ENCODE assay signal across 25 mouse cellular contexts in genomic region chr12:100476351-100476750, GRCm38 (mm10). TPM values are rescaled to one million over a fixed set of nuclear protein-coding genes. Genes with fewer than 3 reads are reported as not detected.
DNase-seq lines count a peak whose midpoint lies in the region; ATAC-seq and TF ChIP-seq lines count a peak whose summit lies in the region.
"Had no signal": no experiment of that assay in that cellular context is flagged by ENCODE, and none has a peak within 500 bp of the region (broad histone marks: within the 10 kb centered on the region; RNA-seq: fewer than 3 reads in every experiment).

No protein-coding gene starts in this region.

- ATAC-seq in heart, postnatal 0 days (ENCODE audit: insufficient read depth, low read depth) = no peak
- ATAC-seq: forebrain, embryonic 15.5 days; hindbrain, embryonic 16.5 days; intestine, embryonic 15.5 days; Patski had no signal

- H3K4me1 ChIP-seq in heart, postnatal 0 days (ENCODE audit: control insufficient read depth, insufficient read depth) = peaks cover 10% of the 10 kb centered on the region
- H3K4me1 ChIP-seq in kidney, adult 2 months (ENCODE audit: control insufficient read depth, insufficient read depth, low read length) = peaks cover 7% of the 10 kb centered on the region; the same call in 1 of the 2 replicates
- H3K4me1 ChIP-seq: embryonic facial prominence, embryonic 12.5 days; embryonic facial prominence, embryonic 15.5 days; forebrain, embryonic 12.5 days; forebrain, embryonic 15.5 days; hindbrain, embryonic 10.5 days had no signal

- intact Hi-C loops in gastrocnemius, adult 2 months (cut with DNase I) = loop anchor here (5.0 kb wide), 1 partner anchor 289 kb away; no protein-coding TSS in a partner anchor
- intact Hi-C loops in gastrocnemius, postnatal 36 days (cut with DNase I) = no loop called here
- intact Hi-C loops in left cerebral cortex, adult 2 months (cut with DNase I) = loop anchor here (5.0 kb wide), 1 partner anchor 49 kb away; no protein-coding TSS in a partner anchor
- intact Hi-C loops in left cerebral cortex, postnatal 10 days (cut with DNase I) = no loop called here

- TF ChIP-seq EP300 in heart, postnatal 0 days (IDR thresholded peaks at IDR 0.05; ENCODE audit: low read depth) = no peak

- H3K27me3 ChIP-seq in heart, postnatal 0 days (ENCODE audit: control insufficient read depth, insufficient read depth, low read length) = no peaks in the 10 kb centered on the region
- no peaks in the 10 kb centered on the region for H3K27me3 ChIP-seq in kidney, adult 2 months (replicated peaks; ENCODE audit: control insufficient read depth, insufficient read depth, low read length)
- H3K27me3 ChIP-seq: embryonic facial prominence, embryonic 12.5 days; embryonic facial prominence, embryonic 15.5 days; forebrain, embryonic 12.5 days; forebrain, embryonic 15.5 days; heart, embryonic 12.5 days; hindbrain, embryonic 13.5 days; intestine, embryonic 15.5 days; Patski had no signal

- H3K9me3 ChIP-seq in heart, postnatal 0 days (replicated peaks; ENCODE audit: control insufficient read depth, low read length) = no peaks in the 10 kb centered on the region
- H3K9me3 ChIP-seq: embryonic facial prominence, embryonic 12.5 days; embryonic facial prominence, embryonic 15.5 days; forebrain, embryonic 12.5 days; forebrain, embryonic 15.5 days; heart, embryonic 12.5 days; hindbrain, embryonic 10.5 days; hindbrain, embryonic 13.5 days; intestine, embryonic 15.5 days had no signal

- peak overlapping the region; percentile 94 for H3K27ac ChIP-seq in gastrocnemius, adult 2 months
- peak overlapping the region; percentile 81; the same call in 1 of the 2 replicates for H3K27ac ChIP-seq in heart, postnatal 0 days (ENCODE audit: low read depth)
- H3K27ac ChIP-seq in left cerebral cortex, adult 2 months = peak overlapping the region; percentile 84
- H3K27ac ChIP-seq in kidney, adult 2 months (ENCODE audit: insufficient read depth, low read depth, low read length) = no peak overlapping the region
- H3K27ac ChIP-seq: embryonic facial prominence, embryonic 12.5 days; forebrain, embryonic 12.5 days; forebrain, embryonic 15.5 days; hindbrain, embryonic 10.5 days; hindbrain, embryonic 13.5 days had no signal

- TF ChIP-seq POLR2A in kidney, adult 2 months (IDR thresholded peaks at IDR 0.05; ENCODE audit: low read depth, low read length) = no peak

- no peak overlapping the region for H3K4me2 ChIP-seq in heart, postnatal 0 days (ENCODE audit: low read depth, low read length)
- H3K4me2 ChIP-seq: embryonic facial prominence, embryonic 12.5 days; embryonic facial prominence, embryonic 15.5 days; forebrain, embryonic 12.5 days; forebrain, embryonic 15.5 days; heart, embryonic 12.5 days; hindbrain, embryonic 13.5 days; intestine, embryonic 15.5 days had no signal

- DNase-seq in gastrocnemius, adult 2 months = no peak
- DNase-seq in gastrocnemius, postnatal 36 days = no peak
- no peak for DNase-seq in heart, postnatal 0 days (ENCODE audit: low spot score)
- DNase-seq in heart, adult 18-20 months = no peak
- no peak for DNase-seq in left cerebral cortex, adult 2 months (ENCODE audit: extremely low spot score in 1 of 2, low spot score in 2 of 2)
- no peak for DNase-seq in left cerebral cortex, postnatal 10 days (ENCODE audit: extremely low spot score in 1 of 2, low spot score in 2 of 2)
- DNase-seq in NIH3T3 (ENCODE audit: low read depth) = peak; percentile 15
- DNase-seq in kidney, adult 2 months = no peak
- DNase-seq: adrenal gland, postnatal 10 days; adrenal gland, postnatal 36 days; cerebellum, adult 18-20 months; cerebellum, adult 9-10 months; cerebellum, postnatal 14 days; gastrocnemius, postnatal 10 days; heart, postnatal 36 days had no signal

- H3K4me3 ChIP-seq in gastrocnemius, adult 2 months = no peak overlapping the region
- H3K4me3 ChIP-seq in heart, postnatal 0 days (ENCODE audit: low read depth, low read length) = no peak overlapping the region
- no peak overlapping the region for H3K4me3 ChIP-seq in left cerebral cortex, adult 2 months
- no peak overlapping the region for H3K4me3 ChIP-seq in kidney, adult 2 months (ENCODE audit: insufficient read depth, low read depth, low read length)
- H3K4me3 ChIP-seq: embryonic facial prominence, embryonic 12.5 days; embryonic facial prominence, embryonic 15.5 days; forebrain, embryonic 12.5 days; forebrain, embryonic 15.5 days; heart, embryonic 12.5 days; hindbrain, embryonic 10.5 days; hindbrain, embryonic 13.5 days; intestine, embryonic 15.5 days had no signal

- TF ChIP-seq CTCF in gastrocnemius, adult 2 months (IDR thresholded peaks at IDR 0.05) = no peak
- no peak for TF ChIP-seq CTCF in heart, postnatal 0 days (IDR thresholded peaks at IDR 0.05; ENCODE audit: low read depth)
- no peak for TF ChIP-seq CTCF in left cerebral cortex, adult 2 months (IDR thresholded peaks at IDR 0.05)
- TF ChIP-seq CTCF in kidney, adult 2 months (conservative IDR thresholded peaks at IDR 0.05; ENCODE audit: insufficient read depth, insufficient read length, low read depth, low read length) = no peak

- peaks cover 12% of the 10 kb centered on the region for H3K36me3 ChIP-seq in heart, postnatal 0 days (replicated peaks; ENCODE audit: control insufficient read depth, insufficient read depth, low read length)
- no peaks in the 10 kb centered on the region; the same call in 1 of the 2 replicates for H3K36me3 ChIP-seq in kidney, adult 2 months (ENCODE audit: control insufficient read depth, insufficient read depth, low read length)
- H3K36me3 ChIP-seq: intestine, embryonic 15.5 days had no signal

- H3K9ac ChIP-seq in heart, postnatal 0 days (replicated peaks; ENCODE audit: low read depth, low read length) = no peak overlapping the region
- H3K9ac ChIP-seq: embryonic facial prominence, embryonic 12.5 days; embryonic facial prominence, embryonic 15.5 days; forebrain, embryonic 12.5 days; forebrain, embryonic 15.5 days; heart, embryonic 12.5 days; hindbrain, embryonic 13.5 days; intestine, embryonic 15.5 days had no signal

RNA-seq across cellular contexts. Expression of gene Ttc7b, which starts 44.3 kb away (rescaled TPM):
- total RNA-seq in gastrocnemius, adult 2 months (2021) = 100 to 1,000 TPM; 147 to 160 TPM
- total RNA-seq in gastrocnemius, postnatal 36 days (2021) = 100 to 1,000 TPM; 138 to 139 TPM
- total RNA-seq in heart, postnatal 0 days (2014; rRNA removed; ENCODE audit: low replicate concordance) = 29.4 and 37.8 TPM in 2 replicates
- 5.9 and 6.7 TPM in 2 replicates for polyA plus RNA-seq in heart, postnatal 0 days (2015; fragmentation: Nextera tagmentation; extraction: Ambion mirVana)
- 10 to 100 TPM; 74.6 to 79.1 TPM for total RNA-seq in heart, adult 18-20 months (2021)
- total RNA-seq in left cerebral cortex, adult 2 months (2021) = 100 to 1,000 TPM; 242 to 253 TPM
- total RNA-seq in left cerebral cortex, postnatal 10 days (2021) = 100 to 1,000 TPM; 137 to 138 TPM
- 42.1 and 55.5 TPM in 2 replicates for polyA plus RNA-seq in kidney, adult 2 months (2012; rRNA removed)

Comparison
In these comparisons a context has a peak if more than half of its experiments do, and no peak if none do; other contexts are left out.
1. intact Hi-C loops: an anchor here in gastrocnemius, adult 2 months (5.0 kb wide) and left cerebral cortex, adult 2 months (5.0 kb wide); none called in gastrocnemius, postnatal 36 days and left cerebral cortex, postnatal 10 days.